Mouse (Mus musculus): Measurements from ENCODE around the gene Cers1.

DNA sequence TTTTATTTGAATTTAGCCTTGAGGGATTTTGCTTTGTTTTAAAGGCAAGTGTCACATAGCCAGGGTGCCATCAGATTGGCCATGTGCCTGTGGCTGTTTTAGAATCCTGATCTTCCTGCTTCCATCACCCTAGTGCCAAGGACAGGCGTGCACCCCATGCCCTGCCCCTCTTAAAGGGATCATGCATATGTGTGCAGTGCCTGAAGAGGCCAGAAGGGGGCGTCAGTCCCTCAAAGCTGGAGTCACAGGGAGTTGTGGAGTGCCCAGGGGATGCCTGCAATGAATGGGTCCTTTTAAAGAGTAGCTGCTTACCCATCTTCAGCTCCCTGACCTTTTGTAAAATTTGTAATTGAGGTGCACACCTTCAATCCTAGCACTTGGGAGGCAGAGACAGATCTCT, 6.3 kb upstream of the Cers1 start:
- TF ChIP-seq CTCF (IDR thresholded peaks at IDR 0.05; ENCODE audit: low read depth) (peak; percentile 73), EP300 (optimal IDR thresholded peaks at IDR 0.05) (no peak)

Data from stomach, postnatal 0 days (tissue).